Mouse (Mus musculus) E14TG2a.4 (cell line): Measurements from ENCODE around the gene Gm17482.

Experiments
- CTCF ChIP-seq: conservative IDR thresholded peaks from 2 replicates; pipeline ENCODE4 v1.5.1; 2014; ENCODE audit warnings: low read length
- POU5F1 ChIP-seq: IDR thresholded peaks from 2 replicates; pipeline ENCODE4 v1.6.1; 2014; ENCODE audit warnings: low read length, borderline replicate concordance

GRCm38 (mm10) chr6:115270085-115270484, 42.9 kb downstream of the Gm17482 start:
- TF ChIP-seq POU5F1 (no peak), CTCF (no peak)
